Mouse (Mus musculus) kidney, postnatal 25 days (tissue): ENCODE measurements around the gene Btg1.

ENCODE experiments used
- DNase-seq, 2 experiments: peaks; one replicate each; pipeline ENCODE4 v3.0.0; 2021; ENCODE audit warnings: mixed read lengths in 2 of 2

Gene Btg1

DNA sequence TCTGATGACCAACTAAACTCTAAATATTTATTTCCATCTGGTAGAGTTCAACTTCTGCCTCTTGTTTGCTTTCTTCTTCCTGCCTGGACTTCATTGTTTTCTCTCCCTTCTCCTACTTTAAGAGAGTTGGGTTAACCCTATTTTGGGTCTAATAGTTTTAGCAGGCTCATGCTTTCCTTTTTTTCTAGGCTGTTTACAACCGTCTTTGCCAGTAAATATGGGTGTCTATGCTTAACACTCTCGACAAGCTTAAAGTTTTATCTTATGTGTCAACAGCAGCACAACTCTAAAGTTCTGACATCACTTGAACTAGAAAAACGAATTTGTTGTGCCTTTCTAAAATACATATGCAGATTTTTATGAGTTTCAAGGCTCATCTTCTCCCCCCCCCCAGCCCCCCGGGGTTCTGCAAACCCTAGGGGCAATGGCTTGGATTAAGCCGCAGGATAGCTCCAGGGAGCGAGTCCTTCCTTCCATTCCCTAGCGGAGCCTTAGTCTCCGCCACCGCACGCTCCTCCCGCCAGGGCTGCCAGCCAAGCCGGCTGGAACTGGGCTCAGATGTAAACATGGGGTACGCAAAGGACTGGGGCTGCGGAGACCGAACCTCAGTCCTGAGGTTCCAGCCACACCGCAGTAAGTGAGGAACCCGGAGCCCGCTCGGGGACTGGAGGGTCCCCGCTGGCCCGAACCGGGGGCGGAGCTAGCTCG, 651 bp upstream of the Btg1 start:
- DNase-seq = no peak

DNA sequence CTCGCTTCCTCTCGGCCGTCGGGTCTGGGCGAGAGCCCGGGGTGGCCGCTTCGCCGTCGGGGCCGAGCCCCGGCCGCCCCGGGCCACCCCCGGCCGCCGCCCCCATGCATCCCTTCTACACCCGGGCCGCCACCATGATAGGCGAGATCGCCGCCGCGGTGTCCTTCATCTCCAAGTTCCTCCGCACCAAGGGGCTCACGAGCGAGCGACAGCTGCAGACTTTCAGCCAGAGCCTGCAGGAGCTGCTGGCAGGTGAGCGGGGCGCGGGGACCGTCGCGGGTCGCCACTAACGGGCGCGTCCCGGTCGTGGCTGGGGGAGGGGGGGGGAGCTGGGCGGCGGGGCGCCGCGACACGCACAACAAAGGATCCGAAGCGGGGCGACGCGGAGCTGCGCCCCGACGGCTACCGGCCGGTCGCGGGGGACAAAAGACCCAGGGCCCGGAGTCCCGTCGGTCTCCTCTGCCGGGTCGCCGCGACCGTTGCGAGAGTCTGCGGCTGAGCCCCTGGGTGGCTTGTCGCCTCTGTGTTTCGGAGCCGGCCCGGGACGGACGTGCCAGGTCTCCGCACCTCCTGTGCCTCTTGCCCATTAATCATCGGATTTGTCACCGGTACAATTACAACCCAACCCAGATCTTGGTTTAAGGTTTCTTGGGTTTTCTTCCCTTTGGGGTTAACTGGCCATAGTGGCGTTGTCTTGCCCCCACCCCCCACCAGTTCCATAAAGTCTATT, 580 bp downstream of the Btg1 start:
- peak; percentile 38 to 66 for DNase-seq

DNA sequence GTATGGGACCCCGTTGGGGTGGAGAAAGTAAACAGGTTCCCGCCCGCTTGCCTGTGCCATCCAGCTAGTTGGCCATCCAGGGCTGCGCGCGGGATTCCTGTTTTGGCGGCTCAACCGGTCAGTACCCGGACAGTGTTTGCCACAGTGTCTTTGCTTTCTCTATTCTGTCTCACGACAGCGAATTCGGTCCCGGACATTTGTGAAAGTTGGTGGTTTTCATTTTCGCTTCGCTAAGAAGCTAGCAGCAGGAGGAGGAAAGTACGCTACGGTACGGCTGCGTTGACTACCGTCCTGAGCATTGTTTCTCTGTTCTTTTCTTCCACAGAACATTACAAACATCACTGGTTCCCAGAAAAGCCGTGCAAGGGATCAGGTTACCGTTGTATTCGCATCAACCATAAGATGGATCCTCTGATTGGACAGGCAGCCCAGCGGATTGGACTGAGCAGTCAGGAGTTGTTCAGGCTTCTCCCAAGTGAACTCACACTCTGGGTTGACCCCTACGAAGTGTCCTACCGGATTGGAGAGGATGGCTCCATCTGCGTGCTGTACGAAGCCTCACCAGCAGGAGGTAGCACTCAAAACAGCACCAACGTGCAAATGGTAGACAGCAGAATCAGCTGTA, 1.3 kb downstream of the Btg1 start:
- peak; percentile 79 to 85 for DNase-seq

DNA sequence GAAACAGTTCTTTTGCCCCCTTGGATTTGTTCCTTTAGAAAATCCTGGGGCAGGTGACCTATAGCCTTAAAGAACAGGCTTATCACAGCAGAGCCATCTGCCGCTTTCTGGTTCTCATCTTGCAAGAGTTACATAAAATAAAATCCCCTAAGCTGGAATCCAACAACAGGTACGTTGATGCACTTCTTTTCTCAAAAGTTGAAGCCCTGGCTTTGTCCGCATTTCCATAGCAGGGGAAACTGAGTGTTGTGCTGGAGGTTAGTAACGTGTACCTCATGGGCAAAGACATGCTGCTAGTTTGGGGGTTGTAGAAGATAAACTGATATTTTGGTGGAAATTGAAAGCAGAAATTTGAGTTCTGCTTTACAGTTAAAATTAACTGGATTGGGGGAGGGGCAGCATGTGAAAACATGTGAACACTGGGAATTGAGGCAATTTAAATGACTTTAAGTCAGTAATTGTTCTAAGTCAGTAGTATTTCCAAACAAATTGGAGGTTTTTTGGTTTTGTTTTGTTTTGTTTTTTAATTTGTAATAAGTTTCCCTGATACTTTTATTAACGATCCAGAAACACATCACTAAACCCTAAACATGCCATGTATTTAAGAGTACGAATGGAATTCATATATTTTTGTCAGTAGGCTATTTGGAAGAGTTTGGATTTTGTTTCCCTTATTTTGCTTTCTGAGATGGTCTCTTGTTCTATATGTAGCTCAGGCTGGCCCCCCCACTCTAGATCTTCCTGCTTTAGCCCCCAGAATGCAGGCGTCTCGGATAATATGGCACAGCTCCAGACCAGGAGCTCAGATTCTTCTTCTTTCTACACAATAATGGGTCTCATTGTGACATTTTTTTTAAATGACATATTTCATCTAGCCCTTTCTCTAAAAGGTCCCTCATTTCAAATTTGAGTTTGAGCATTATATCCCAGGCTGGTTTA, 3.4 kb downstream of the Btg1 start:
- DNase-seq = peak in 1 of 2 experiments; percentile 14

DNA sequence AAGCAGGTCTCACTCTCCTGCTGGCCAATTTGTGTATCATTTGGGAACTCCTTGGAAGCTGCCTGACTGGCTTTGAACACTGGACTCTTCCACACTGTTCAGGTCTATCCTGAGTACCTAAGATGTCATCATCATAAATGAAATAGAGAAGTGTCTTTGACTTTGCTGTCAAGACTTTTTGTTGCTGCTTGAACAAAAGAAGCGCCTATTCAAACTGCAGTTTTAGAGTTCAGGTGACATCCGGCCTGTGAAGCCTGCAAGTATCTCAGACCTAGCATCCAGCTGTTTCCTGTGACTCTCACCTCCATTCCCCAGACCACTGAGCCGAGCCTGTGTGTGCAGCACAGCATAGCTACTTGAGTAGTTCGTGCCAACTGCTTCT, 4.1 kb downstream of the Btg1 start:
- DNase-seq = peak; percentile 39 to 70

DNA sequence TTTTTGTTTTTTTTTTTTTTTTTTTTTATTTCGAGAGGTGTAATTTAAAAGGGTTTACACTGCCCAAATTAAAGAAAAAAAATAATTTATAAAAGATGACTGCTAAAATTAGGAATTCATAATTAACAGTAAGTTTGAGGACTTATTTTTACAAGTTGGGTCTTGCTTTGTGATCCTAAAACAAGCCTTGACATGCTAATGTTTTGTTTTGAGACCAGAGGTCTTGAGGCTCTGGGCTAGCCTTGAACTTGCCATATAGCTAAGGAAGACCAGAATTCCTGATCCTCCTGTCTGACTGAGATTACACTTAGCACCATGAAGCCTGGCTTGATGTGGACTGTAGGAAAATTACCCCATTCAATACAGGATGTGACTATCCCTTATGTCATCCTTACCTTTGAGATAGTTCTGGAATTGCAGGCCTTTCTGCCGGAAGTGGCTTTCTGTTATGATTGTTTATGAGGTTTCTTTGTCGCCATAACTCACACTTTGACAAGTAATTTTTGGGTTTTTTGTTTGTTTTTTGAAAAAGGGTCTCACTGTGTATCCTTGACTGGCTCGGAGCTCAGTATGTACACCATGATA, 4.6 kb downstream of the Btg1 start:
- no peak for DNase-seq

DNA sequence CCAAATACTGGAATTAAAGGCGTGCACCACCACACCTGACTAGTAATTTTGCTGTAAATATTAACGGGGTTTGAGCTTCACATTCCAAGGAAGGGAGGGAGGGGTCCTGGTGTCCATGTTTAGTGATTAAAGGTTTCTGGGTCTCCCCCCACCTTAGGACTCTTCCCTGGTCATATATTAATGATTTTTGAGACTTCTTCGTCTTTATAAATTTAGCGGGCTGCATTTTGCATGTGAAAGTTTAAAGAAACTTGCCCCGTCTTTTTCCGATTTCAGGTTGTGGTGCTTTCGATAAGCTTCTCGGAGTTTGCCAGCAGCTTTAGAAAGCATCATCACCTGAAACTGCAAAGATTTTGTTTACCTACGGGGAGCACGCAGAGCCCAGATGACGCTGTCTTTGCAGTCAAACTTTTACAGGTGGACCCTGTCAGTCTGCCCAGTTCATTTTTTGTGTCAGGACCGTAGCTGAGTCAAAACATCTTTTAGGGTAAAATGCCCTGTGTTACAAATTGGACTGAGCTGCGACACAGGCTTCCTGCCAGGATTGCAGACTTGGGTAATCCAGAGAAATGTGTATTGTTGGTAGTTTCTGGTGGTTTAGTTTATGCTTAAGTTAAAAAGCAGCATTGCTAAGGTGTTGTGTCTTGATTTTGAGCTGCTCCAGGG, 5.3 kb downstream of the Btg1 start:
- peak; percentile 46 to 49 for DNase-seq

DNA sequence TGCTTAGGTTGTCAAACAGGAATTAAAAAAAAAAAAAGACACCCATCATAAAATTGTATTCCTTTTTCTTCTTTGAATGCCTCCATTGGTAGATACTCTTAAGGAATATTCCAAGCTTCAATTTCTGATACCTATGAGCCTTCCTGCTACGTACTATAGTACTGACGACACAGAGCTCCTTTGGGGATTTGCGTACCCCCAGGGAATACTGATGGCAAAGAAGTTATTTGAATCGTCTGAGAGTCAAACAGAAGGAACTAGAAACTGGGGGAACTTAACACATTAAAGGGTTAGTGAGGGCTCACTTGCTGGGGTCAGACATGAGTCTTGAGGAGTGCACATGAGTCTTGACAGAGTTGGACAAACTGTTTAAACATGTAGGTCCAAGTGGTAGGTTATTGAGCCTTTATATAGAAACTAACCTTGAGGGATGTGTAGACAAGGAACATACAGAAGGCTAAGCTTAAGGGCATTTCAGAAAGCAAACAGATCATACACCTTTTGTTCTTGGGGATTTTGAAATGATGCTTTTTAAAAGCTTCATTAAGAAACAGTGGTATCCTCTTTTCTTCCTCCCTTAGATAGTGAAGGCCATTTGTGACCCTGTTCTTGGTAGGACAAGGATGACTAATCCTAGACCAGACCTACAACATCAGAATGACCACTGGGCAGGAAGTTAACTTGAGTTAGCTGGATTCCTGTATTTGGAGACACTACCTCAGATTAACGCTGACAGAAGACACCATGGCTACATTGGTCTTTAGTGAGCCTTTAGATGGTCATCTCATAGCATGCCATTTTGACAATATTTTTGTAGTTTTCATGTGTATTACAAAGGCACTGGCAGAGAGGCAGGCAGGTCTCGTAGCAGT, 6.2 kb downstream of the Btg1 start:
- DNase-seq = no peak

DNA sequence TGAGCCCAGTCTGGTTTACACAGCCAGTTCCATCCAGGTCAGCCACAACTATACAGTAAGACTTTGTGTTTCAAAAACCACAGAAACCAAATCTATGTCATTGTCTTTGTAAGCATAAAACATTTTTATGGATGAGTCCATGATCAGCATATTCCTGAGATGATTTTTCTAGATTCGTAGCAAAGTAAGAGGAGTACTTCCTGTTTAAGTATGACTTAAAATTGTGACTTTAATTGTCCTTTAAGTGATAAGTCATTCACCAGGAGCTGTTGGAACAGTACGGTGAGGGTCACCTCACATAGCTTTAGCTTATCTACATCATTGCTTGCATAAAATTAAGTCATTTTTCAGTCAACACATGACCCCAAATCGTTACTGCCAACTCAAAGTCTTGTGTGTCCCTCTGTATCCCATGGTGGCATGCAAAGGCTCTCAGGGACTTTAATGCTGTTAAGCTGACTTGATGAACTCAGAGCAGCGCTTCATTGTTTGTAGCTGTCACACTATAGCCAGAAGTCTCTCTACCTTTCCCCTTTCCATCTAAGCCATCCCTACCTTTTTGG, 6.9 kb downstream of the Btg1 start:
- DNase-seq = no peak

DNA sequence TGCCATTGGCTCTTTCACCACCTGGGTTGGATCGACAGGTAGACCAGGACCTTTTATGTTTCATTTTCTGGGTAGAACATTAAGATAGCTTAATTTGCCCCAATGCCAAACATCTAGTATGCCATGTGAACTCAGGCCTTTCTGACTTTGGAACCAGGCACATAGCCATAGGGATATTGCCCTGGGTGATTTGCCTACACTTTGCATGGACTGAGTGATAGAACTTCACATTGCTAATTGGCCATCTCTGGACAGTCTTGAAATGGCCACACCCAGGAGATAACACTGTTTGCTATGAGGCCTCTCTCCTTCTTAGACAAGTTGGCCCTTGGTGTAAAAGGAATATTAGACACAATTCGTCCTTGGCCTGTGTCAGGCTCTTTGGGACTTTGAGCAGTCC, 7.6 kb downstream of the Btg1 start:
- no peak for DNase-seq

DNA sequence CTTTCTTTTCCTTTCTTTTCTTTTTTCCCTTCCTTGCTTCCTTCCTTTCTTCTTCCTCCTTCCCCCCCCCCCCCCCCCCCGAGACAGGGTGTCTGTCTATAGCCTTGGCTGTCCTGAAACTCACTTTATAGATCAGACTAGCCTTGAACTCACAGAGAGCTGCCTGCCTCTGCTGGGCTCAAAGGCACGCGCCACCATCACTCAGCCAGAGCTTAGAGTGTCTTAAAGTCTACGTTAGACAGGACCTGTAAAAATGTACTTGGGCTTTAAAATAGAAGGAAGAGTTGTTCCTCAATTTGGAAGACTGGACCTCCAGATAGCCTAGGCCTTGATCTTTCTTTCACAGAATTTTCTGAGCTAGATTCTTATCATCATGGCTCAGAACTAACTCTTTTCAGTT, 8.3 kb downstream of the Btg1 start:
- no peak for DNase-seq

DNA sequence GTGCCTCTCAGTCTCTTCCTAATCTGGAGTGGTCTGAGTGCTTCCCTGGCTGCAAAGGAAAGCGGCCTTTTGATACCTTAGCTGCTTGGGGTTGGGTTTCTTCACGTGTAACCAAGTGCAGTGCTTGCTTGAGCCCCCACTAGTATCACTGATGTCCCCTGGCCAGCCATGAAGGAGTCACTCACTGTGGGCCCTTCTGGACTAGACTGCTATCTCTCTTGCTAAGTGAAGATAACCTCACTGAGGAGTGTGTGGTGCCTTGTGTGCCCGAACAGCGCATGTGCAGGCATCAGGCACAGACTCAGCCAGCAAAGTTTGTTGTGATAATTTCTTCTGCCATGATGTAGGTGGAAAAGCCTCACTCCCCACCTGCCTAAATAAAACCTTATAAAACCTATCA, 8.9 kb downstream of the Btg1 start:
- no peak for DNase-seq

DNA sequence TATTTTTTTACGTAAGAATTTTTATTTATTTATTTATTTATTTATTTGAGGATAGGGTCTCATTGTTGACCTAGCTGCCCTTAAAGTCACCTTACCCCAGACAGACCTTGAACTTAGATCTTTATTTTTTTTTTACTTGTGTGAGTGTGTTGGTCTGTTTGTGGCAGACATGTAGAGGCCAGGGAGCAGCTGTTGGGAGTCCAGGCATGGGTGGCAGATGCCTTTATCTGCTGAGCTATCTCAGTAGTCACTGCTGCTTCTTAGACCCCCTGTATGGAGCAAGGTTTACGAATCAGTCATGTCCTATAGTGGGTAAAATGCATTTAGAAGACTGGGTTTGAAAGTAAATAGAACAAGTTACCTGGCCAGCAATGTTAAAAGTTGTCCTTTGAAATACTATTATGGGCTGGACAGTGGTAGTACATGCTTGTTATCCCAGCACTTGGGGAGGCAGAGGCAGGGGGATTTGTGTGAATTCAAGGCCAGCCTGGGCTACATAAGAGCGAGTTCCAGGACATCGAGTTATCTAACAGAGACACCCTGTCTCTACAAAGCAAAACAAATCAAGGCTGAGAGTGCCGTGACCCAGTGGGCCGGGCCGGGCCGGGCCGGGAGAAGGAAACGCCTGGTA, 9.4 kb downstream of the Btg1 start:
- no peak for DNase-seq

DNA sequence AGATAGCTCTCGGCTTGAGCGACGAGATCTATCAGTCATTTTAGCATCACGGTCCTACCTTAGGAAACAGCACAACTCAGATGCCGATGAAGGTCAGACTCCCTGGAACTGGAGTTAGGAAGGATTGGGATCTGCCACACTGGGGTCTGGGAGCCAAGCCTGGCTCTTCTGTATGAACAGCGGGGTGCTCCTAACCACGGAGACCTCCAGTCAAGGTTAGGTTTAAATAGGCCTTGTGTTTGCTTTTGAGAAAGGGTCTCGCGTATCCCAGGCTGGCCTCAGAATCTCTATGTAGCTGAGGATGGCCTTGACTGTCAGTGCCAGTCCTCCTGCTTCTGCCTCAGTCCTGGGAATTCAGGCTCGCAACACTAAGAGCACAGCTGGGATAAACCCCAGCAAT, 10.5 kb downstream of the Btg1 start:
- no peak for DNase-seq

DNA sequence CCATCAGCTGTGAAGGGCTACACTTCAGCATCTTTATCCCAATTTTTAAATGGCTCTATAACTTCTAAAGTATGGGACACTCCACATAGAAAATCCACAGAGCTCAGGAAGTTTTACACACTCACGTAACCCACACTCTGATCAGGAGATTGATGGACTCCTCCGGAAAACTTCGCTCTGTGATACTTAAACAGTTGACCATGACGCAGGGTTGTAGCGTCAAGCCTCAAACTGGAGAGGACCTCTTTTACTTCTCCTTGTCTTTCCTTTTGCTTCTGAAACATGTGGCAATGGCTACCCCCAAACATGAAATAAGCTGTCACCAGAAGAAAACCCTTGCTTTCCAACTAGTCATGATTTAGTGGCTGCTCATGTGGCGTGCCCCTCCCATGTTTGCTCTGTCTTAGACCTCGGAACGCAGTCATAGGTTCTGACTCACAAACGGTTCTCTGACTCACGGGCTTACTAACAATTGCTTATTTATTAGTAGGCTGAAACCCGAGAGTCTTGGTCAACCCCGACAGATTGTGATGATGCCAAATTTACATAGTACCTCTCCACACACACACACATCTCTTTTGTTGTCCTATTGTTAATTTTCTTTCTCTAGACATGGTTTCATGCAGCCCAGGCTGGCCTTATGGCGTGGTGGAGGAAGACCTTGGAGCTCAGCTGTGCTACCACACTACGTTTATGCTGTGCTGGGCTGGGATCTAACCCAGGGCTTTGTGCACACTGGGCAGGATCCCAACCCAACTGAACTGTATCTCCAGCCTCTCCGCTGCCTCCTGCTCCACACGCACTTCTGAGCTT, 11.5 kb downstream of the Btg1 start:
- no peak for DNase-seq

DNA sequence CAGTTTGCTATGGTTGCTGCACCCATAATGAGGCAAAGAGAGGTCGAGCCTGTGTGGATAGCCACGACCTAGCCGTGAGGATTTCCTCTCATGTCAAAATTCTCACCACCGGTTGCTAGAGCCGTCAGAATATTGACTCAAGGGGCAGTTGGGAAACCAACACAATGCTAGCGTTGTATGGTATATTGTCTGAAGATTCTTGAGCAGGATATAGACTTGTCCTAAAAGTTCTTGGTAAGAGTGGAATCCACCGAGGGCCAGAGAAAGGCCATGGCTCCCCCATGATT, 12.1 kb downstream of the Btg1 start:
- no peak for DNase-seq

DNA sequence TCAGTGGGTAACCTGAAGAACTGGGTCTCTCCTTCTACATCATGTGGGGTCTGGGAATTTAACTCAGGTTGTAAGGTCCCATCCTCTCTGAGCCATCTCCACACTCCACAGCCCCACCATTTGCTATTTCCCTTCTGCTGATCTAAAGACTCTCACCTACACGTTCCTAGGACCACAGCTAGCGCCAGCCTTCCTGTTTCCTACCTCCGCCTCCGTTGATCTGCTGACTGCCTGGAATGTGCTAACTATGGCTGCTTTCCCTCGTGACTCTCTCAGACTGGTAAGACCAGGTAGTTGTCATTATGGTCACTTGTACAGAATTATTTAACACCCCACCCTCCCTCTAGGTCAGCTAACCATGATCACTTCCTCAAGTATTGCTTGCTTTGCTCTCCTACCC, 13.3 kb downstream of the Btg1 start:
- no peak for DNase-seq

DNA sequence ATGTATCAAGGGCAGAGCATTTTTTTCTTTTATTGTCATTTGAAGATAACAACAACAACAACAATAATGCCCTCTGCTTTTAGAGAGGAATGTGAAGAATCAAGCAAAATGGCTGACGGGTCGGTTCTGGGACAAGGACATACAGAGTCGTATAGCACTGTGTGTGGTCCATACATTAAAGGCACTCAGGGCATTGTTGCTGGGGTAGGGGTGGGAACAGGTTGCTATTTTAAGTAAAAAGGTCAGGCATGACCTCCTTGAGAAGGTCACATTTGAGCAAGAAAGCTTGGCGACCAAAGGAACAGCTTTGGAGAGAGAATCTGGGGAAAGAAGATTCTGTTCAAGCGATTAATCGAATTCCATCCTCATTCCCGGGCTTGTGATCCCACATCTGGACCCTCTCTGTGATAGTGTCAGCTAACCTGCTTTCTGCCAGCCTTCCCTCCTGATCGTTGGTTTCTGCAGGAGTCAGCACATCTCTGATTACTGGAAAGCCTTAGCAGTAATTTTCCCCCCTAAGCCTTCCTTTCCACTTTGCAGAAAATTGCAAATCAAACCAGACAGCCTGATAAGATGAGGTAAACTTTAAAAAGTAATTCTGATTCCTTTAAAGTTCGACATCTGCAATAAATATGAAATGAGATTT, 14.4 kb downstream of the Btg1 start:
- DNase-seq = no peak
